Mouse (Mus musculus) lung, adult 2 months (tissue): ENCODE data around the gene Plekha1.

Source experiments
- CTCF ChIP-seq: fragments of 200-500 bp; IDR thresholded peaks from 2 replicates; pipeline ENCODE4 v1.5.1; 2011; ENCODE audit warnings: mild to moderate bottlenecking, low read length, control low read depth; ENCODE audit not compliant: insufficient read depth
- POLR2A ChIP-seq: fragments of 200-500 bp; IDR thresholded peaks from 2 replicates; pipeline ENCODE4 v1.6.1; 2011; ENCODE audit warnings: low read depth, mild to moderate bottlenecking, control low read depth, low read length, borderline replicate concordance; ENCODE audit errors: extremely low read depth

- no peak for TF ChIP-seq POLR2A
- no peak for TF ChIP-seq CTCF
These were observed 1.1 kb downstream of the Plekha1 start for GRCm38 (mm10) chr7:130866640-130867039.
